Mouse (Mus musculus): ENCODE measurements around the gene Ccdc8. TPM values are rescaled to one million over a fixed set of nuclear protein-coding genes. Genes with fewer than 3 reads are reported as not detected.

Gene Ccdc8
- 7.3 and 13.5 TPM in 2 replicates for polyA plus RNA-seq (2016; fragmentation: Nextera tagmentation; extraction: Ambion mirVana)

DNA sequence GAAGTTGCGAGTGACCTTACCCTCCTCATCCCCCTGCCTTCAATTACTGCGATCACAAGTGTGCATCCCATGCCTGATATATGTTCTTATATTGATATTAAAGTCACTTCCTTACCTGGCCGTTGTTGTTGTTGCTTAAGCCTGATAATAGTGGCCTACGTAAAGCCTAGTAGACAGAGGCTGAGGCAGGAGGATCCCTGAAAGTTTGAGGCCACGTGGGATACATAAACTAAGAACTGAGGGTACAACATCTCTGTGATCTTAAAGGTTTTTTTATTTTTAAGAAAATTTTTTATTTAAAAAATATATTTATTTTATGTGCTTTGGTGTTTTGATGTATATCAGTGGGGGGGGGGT is at the start of gene Ccdc8:
Gene Ccdc8, plus strand, starts transcription at position 258 of the 357 bp plus-strand sequence.
- Histone ChIP-seq H3K36me3 (peaks cover 24% of the 10 kb centered on the region), H3K27ac (peak within 1 kb of the TSS; percentile 92), H3K4me1 (replicated peaks) (peaks cover 72% of the 10 kb centered on the region), H3K4me3 (peak within 1 kb of the TSS; percentile 66), H3K9me3 (peaks cover 8% of the 10 kb centered on the region), H3K27me3 (ENCODE audit: insufficient read depth, poor library complexity, severe bottlenecking) (peaks cover 5% of the 10 kb centered on the region; the same call in 1 of the 2 replicates)
- 95% methylated on average over 5 of the region's 5 CpGs for WGBS
- no peak for DNase-seq (ENCODE audit: low spot score)

DNA sequence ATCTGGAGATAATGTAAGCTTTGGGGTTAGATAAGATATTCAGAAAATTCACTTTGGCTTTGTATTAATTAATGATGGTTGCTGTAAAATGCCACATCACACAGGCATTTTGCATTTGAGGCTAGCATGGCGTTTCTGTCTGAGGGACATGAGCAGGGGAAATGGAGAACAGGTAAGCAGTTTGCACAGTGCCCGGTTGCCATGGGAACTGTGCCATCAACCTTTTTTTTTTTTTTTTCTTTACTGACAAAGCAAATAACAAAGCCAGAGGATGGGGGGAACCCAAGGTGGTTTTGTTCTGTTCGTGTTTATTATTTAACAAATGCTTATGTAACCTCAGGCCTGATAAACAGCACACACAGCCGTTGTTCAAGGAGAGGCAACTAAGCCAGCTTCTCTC is 49.6 kb upstream of the Ccdc8 start:
- Histone ChIP-seq H3K27me3 (ENCODE audit: insufficient read depth, poor library complexity, severe bottlenecking) (peaks cover 42% of the 10 kb centered on the region), H3K36me3 (no peaks in the 10 kb centered on the region), H3K9me3 (no peaks in the 10 kb centered on the region; the same call in 1 of the 2 replicates), H3K27ac (no peak overlapping the region), H3K4me3 (no peak overlapping the region), H3K4me1 (replicated peaks) (peaks cover 63% of the 10 kb centered on the region)
- DNase-seq (ENCODE audit: low spot score): no peak
- WGBS: 72% methylated on average over 4 of the region's 4 CpGs

DNA sequence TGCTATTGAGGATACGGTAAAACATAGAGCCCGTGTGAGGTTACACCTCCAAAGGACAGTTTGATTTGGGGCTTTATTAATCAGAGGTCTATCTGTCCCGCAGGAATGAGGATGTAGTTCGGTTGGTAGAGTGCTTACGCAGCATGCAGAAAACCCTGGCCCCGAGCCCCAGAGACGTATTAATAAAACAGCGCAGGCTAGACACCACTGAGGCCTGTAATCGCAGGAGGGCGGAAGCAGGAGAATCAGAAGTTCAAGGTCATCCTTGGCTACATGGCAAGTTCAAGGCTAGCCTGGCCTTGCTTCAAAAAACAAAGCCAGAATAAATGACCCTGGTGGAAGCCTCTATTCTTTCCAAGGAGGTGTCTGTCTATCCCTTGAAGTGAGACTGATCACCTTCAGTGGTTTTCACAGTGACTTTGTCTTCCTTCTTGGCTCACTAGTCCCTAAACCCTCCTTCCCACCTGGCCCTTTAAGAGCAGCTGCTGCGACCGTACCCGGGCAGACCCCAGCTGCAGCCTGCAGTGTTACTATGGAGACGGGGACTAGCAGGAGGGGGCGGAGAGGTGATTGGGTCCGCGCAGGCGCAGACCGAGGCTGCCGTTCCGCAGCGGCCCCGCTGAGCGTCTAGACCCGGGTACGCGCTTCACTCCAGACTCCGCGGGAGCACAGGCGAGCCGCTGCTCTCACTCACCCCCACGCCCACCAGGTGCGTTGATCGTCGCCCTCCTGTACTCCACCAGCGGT is 48.3 kb upstream of the Ccdc8 start, which contains the start of gene Pnmal2:
Gene Pnmal2, plus strand, starts transcription at position 622 of the 747 bp plus-strand sequence.
- H3K27me3 ChIP-seq (ENCODE audit: insufficient read depth, poor library complexity, severe bottlenecking): peaks cover 55% of the 10 kb centered on the region
- WGBS: 14% methylated on average over 36 of the region's 36 CpGs
- H3K36me3 ChIP-seq: no peaks in the 10 kb centered on the region
- DNase-seq (ENCODE audit: low spot score): peak; percentile 94
- H3K9me3 ChIP-seq: no peaks in the 10 kb centered on the region; the same call in 1 of the 2 replicates
- H3K4me3 ChIP-seq: peak within 1 kb of the TSS; percentile 71
- peak within 1 kb of the TSS; percentile 89 for H3K27ac ChIP-seq
- H3K4me1 ChIP-seq (replicated peaks): peaks cover 63% of the 10 kb centered on the region

DNA sequence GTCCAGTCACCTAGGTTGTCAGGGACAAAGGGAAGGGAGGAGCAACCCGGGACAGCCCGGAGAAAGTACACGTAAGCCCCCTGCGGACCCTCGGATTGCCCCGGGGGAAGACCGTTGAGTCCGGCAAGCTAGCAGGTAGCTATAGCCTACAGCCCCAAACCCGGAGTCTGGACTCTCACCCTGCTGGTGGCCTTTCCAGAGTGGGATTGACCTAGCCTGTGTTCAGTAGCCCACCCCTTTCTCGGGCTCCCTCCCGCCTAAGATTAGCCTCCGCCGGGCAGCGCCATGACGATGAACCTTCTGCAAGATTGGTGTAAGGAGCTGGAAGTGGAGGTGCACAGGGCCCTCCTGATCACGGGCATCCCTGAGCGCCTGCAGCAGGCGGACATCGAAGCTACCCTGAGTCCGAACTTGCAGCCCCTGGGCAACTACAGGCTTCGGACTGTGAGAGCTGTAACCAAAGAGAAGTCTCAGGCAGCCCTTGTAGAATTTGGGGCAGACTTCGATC is 47.6 kb upstream of the Ccdc8 start:
- under 1% methylated on average over 22 of the region's 22 CpGs for WGBS
- Histone ChIP-seq H3K36me3 (no peaks in the 10 kb centered on the region), H3K4me1 (replicated peaks) (peaks cover 68% of the 10 kb centered on the region), H3K27me3 (ENCODE audit: insufficient read depth, poor library complexity, severe bottlenecking) (peaks cover 62% of the 10 kb centered on the region), H3K4me3 (peak overlapping the region; percentile 71), H3K9me3 (no peaks in the 10 kb centered on the region; the same call in 1 of the 2 replicates), H3K27ac (peak overlapping the region; percentile 89)
- no peak for DNase-seq (ENCODE audit: low spot score)

DNA sequence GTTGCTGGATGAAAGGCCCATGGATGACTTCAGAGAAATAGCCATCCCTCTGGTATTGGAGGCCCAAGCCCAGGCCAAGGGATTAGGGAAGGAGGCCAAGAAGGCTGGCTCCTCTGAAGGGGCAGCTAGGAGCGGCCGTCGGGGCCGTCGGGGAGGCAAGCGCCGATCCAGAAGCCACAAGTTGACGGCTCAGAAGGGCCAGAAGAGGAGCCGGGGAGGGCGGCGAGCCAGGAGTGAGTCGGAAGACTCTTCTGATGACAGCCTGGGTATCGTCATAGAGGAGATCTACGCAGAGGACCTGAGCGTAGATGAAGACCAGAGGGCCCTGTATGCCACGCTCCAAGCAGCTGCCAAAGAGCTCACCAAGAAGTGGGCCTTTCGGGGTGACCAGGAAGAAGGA is 47.1 kb upstream of the Ccdc8 start:
- Histone ChIP-seq H3K36me3 (no peaks in the 10 kb centered on the region), H3K27ac (peak overlapping the region; percentile 89), H3K27me3 (ENCODE audit: insufficient read depth, poor library complexity, severe bottlenecking) (peaks cover 67% of the 10 kb centered on the region), H3K9me3 (no peaks in the 10 kb centered on the region; the same call in 1 of the 2 replicates), H3K4me3 (peak overlapping the region; percentile 71), H3K4me1 (replicated peaks) (peaks cover 67% of the 10 kb centered on the region)
- no peak for DNase-seq (ENCODE audit: low spot score)
- 11% methylated on average over 17 of the region's 17 CpGs for WGBS

DNA sequence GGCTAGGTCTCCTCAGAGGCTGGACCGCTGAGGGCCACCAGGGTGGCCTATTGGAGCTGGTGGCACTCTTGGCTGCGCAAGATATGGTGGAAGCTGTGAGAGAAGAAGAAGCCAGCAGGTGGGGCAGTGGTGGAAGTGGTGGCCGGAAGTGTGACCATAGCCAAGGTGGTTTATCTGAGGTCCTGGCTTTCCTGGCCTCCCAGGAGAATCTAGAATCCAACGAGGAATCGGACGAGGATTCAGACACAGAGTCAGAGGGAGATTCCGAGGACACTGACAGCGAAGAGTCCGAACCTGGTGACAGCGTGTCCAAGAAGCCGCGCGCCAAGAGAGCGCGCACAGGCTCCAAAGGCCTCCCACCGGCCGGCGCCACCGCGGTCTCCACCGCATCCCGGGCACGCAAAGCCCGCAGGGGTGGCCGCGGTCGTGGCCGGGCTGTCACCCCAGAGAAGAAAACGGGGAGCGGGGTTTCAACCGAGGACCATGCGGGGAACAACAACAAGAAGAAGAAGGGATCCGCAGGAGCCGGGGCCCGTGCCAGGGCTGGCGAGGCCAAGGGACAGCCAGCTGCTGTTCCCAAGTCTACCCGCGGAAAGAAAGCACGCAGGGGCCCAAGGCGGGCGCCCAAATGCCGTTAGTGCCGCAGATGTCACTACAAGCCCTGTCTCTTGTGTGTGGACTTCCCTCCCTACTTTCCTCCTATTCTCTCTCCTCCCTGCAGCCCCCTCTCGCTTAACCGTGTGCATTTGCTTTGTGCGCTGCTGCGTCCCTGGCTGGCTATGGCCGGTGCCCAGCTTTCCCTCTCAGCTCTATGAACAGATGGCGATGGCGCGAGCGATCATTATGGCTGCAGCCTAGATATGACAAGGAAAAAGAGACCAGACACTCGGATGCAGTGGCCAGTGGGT is 45.8 kb upstream of the Ccdc8 start:
- WGBS: 2% methylated on average over 53 of the region's 53 CpGs
- peak overlapping the region; percentile 64; the same call in 1 of the 2 replicates for H3K27ac ChIP-seq

DNA sequence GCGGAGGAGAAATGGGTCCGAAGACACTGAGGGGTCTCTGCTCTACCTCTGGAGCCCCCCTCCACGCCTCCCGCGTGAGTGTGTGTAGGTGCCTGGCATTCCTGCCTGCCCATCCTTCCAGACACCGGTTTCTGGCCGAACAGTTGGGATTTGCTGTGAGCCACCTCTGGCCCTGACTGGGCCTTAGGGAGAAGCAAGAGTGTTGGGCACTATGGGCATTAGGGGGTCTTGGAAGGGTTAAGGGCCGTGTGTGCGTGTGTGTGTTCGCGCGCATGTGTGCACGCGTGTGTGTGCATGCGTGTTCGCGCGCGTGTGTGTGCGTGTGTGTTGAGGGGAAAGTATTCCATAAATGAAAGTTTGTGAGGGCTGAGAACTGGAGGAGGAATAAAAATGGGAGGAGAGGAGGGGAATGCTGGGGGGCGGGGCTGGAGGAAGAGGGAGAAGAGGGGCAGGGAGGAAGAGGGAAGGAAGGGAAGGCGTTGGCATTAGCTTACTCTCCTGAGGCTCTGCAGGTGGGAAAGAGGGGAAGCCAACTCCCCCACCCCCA is 45.1 kb upstream of the Ccdc8 start:
- 15% methylated on average over 22 of the region's 22 CpGs for WGBS
- Histone ChIP-seq H3K27me3 (ENCODE audit: insufficient read depth, poor library complexity, severe bottlenecking) (peaks cover 76% of the 10 kb centered on the region), H3K9me3 (no peaks in the 10 kb centered on the region; the same call in 1 of the 2 replicates), H3K27ac (0 out of 2 replicates have a peak overlapping the region, but pooled peaks have one; percentile 64), H3K4me1 (replicated peaks) (peaks cover 70% of the 10 kb centered on the region), H3K36me3 (no peaks in the 10 kb centered on the region), H3K4me3 (peak overlapping the region; percentile 51)
- DNase-seq (ENCODE audit: low spot score): no peak

More for the DNA sequence above, 45.8 kb upstream of the Ccdc8 start:
- DNase-seq (ENCODE audit: low spot score): peak; percentile 42
- H3K4me1 ChIP-seq (replicated peaks): peaks cover 70% of the 10 kb centered on the region
- H3K4me3 ChIP-seq: peak overlapping the region; percentile 51
- H3K27me3 ChIP-seq (ENCODE audit: insufficient read depth, poor library complexity, severe bottlenecking): peaks cover 71% of the 10 kb centered on the region
- no peaks in the 10 kb centered on the region for H3K36me3 ChIP-seq
- no peaks in the 10 kb centered on the region; the same call in 1 of the 2 replicates for H3K9me3 ChIP-seq

DNA sequence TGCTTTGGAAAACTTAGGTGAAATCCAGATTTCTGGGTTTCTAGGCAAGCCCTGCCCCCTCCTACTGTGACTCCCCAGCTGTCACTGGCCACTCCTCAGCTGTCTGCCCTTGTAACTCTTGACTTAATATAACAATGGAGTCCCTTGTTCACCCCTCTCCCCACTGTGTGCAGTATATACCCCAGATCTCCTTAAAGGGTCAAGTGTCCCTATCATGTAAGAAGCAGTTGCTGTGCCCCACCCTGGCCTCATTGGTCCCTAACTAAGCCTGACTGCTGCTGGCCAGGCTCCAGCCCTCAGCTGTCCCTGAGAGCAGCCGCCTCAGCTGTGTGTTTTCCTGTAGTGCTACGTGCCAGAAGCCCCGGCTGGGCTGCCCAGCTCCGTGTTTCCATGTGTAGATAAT is 44.5 kb upstream of the Ccdc8 start:
- H3K36me3 ChIP-seq: no peaks in the 10 kb centered on the region
- no peak overlapping the region for H3K27ac ChIP-seq
- H3K27me3 ChIP-seq (ENCODE audit: insufficient read depth, poor library complexity, severe bottlenecking): peaks cover 76% of the 10 kb centered on the region
- no peaks in the 10 kb centered on the region; the same call in 1 of the 2 replicates for H3K9me3 ChIP-seq
- DNase-seq (ENCODE audit: low spot score): no peak
- H3K4me1 ChIP-seq (replicated peaks): peaks cover 70% of the 10 kb centered on the region
- H3K4me3 ChIP-seq: peak overlapping the region; percentile 51
- WGBS: 8% methylated on average over 4 of the region's 4 CpGs

DNA sequence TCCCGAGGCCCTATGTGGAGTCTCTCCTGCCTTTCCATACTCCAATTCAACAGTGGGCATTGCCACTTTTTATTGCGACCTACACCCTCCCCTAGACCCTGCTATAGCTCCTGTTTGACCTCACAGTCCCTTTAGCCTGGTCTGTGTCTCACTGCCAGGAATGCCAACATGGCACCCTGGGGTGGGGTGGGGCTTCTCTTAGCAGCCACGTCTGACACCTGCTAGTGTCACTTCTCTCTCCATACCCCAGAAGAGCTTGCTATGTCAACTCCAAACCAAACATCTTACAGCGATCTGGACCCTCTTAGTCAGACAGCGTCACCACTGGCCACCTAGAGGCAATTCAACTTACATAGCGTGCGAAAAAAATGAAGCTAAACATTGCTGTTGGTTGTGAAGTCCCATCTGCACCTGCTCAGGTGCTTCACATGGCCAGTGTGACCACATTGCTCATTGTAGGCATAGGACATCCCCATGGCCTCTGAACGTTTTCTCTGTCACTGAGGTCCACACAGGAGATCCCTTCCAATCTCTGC is 43.5 kb upstream of the Ccdc8 start:
- Histone ChIP-seq H3K4me3 (no peak overlapping the region), H3K27me3 (ENCODE audit: insufficient read depth, poor library complexity, severe bottlenecking) (peaks cover 68% of the 10 kb centered on the region), H3K36me3 (no peaks in the 10 kb centered on the region), H3K27ac (no peak overlapping the region), H3K9me3 (no peaks in the 10 kb centered on the region; the same call in 1 of the 2 replicates), H3K4me1 (replicated peaks) (peaks cover 65% of the 10 kb centered on the region)
- no peak for DNase-seq (ENCODE audit: low spot score)
- 47% methylated on average over 8 of the region's 8 CpGs for WGBS

DNA sequence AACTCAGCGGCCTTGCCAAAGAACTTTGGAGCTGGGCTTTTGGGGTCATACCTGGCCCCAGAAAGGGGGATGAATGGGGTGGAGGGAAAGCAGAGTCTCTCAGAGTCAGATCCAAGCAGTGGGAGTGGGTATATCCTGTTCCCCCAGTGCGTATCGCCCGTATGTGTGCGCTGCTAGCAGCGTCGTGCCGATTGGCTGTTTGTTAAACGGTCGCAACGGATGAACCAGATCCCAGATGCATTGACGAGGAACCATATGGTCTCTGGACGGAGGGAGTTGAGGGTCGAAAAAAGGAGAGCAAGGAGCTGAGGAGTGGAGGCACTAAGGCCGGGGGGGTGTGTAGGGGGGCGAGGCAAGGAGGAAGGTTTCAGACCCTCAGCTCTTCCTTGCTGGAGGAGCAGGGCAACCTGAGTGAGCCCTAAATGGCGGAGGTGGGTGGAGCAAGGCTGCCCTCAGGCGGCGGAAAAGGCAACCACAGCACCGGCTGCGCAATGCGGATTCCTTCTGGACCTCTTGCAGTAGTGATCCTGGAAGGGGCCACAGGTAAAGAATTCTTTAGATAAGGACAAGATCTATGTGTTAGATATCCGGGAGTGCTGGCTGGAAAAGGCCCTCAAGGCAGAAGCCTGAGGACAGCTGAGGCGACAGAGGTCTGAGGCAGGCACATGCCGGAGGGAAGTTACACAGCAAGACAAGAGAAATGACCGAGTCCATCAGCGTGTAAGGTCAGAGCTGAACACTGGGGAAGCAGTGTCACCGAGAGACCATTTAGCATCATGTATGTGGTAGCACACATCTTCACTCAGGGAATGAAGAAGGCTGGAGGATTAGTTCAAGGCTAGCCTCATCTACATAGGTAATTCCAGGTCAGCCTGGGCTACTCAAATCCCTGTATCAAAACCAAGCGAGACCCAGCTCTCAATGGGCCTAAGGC is 42.3 kb upstream of the Ccdc8 start:
- DNase-seq (ENCODE audit: low spot score): peak; percentile 88
- Histone ChIP-seq H3K4me3 (peak overlapping the region; percentile 49), H3K36me3 (no peaks in the 10 kb centered on the region), H3K4me1 (replicated peaks) (peaks cover 53% of the 10 kb centered on the region), H3K27me3 (ENCODE audit: insufficient read depth, poor library complexity, severe bottlenecking) (peaks cover 61% of the 10 kb centered on the region), H3K27ac (peak overlapping the region; percentile 6; the same call in 1 of the 2 replicates), H3K9me3 (peaks cover 5% of the 10 kb centered on the region; the same call in 1 of the 2 replicates)
- 11% methylated on average over 29 of the region's 29 CpGs for WGBS

DNA sequence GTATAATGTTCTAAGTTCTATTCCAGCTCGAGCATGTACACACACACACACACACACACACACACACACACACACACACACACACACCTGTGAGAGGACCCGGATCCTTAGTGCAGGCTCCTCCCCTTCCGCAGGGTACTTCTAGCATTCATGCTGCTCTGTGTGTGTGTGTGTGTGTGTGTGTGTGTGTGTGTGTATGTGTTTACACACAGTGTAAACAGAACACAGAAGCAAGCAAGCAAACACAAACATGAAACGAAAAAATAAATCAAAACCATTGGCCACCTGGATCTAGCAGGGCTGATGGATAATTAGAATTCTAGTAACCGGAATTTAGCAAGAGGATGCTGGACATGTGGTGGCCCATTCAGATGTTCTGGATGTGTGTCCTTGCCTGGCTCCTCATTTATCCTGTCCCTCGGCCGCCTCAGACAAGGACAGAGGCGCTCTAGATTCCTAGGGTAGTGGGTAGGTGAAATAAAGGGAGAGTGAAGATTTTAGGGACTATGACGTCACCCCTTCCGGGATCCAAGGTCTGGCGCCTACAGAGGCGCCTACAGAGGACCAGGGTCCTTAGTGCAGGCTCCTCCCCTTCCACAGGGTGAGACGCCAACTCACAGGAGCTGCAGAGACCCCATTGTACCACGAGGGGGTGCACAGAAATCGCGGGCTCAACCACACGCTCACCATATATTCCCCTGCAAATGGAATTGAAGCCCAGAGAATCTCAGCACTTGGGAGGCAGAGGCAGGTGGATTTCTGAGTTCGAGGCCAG is 41.5 kb upstream of the Ccdc8 start:
- Histone ChIP-seq H3K27ac (no peak overlapping the region), H3K36me3 (no peaks in the 10 kb centered on the region), H3K4me1 (replicated peaks) (peaks cover 45% of the 10 kb centered on the region), H3K27me3 (ENCODE audit: insufficient read depth, poor library complexity, severe bottlenecking) (peaks cover 52% of the 10 kb centered on the region), H3K4me3 (no peak overlapping the region), H3K9me3 (peaks cover 5% of the 10 kb centered on the region; the same call in 1 of the 2 replicates)
- peak; percentile 86 for DNase-seq (ENCODE audit: low spot score)
- WGBS: 29% methylated on average over 18 of the region's 18 CpGs

Measured in hindbrain, embryonic 10.5 days (tissue).